Comparison of ENCODE assay signal across 15 mouse cellular contexts in the genomic region with DNA sequence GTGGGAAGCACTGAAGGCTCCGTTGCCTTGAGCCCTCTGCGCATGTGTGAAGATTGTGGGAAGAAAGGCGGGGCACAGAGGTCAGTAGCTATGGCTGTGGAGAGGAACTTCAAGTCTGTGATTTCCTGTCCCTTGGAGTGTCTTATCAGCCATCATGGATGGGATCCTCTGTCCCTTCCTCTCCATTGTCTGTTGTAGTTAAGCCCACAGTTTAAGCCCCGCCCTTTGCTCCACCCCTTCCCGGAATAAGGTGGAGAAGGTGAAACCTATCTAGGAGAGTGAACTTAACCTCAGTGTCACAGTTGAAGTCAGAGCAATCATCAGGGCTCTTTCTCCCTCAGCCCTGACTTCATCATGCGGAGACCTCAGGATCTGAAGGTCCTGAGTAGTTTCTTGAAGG.
"Had no signal": no experiment of that assay in that cellular context is flagged by ENCODE, and none has a peak within 500 bp of the region (broad histone marks: within the 10 kb centered on the region; RNA-seq: fewer than 3 reads in every experiment).

No protein-coding gene starts in this region.

- DNase-seq: lung, adult 2 months; lung, postnatal 14 days; lung, postnatal 36 days; right cerebral cortex, postnatal 14 days; thymus, adult 2 months; thymus, postnatal 25 days; thymus, postnatal 4 days had no signal

- H3K36me3 ChIP-seq: lung, embryonic 15.5 days; midbrain, embryonic 13.5 days; midbrain, embryonic 15.5 days; neural tube, embryonic 12.5 days; stomach, embryonic 15.5 days had no signal

- H3K4me1 ChIP-seq: lung, embryonic 15.5 days; megakaryocyte, embryonic 14.5 days; midbrain, embryonic 13.5 days; midbrain, embryonic 15.5 days; neural tube, embryonic 12.5 days; stomach, embryonic 15.5 days had no signal

- H3K27ac ChIP-seq: lung, embryonic 15.5 days; macrophage; midbrain, embryonic 13.5 days; midbrain, embryonic 15.5 days; neural tube, embryonic 12.5 days; stomach, embryonic 15.5 days; stomach, postnatal 0 days had no signal

- H3K9ac ChIP-seq: lung, embryonic 15.5 days; midbrain, embryonic 13.5 days; midbrain, embryonic 15.5 days; neural tube, embryonic 12.5 days; stomach, embryonic 15.5 days had no signal

- H3K4me3 ChIP-seq: lung, embryonic 15.5 days; megakaryocyte, embryonic 14.5 days; midbrain, embryonic 13.5 days; midbrain, embryonic 15.5 days; neural tube, embryonic 12.5 days; stomach, embryonic 15.5 days had no signal

- H3K27me3 ChIP-seq: lung, embryonic 15.5 days; midbrain, embryonic 13.5 days; midbrain, embryonic 15.5 days; neural tube, embryonic 12.5 days; stomach, embryonic 15.5 days had no signal
